Mouse (Mus musculus) neutrophil, adult 5-6 weeks (primary cell): ENCODE data around the gene Sirt3. TPM values are rescaled to one million over a fixed set of nuclear protein-coding genes. Genes with fewer than 3 reads are reported as not detected.

Experiments used
- ATAC-seq: fragments of 151-379, 151-347 bp; 2 replicates; pipeline ENCODE4 v1.8.0; 2017; ENCODE audit warnings: mild to moderate bottlenecking, moderate TSS enrichment; ENCODE audit not compliant: insufficient number of reproducible peaks, poor library complexity, low FRiP score, severe bottlenecking; ENCODE audit errors: extremely low read depth
- total RNA-seq: library from RNA; stranded (forward); fragments of 200-1000 nt; gene quantifications from 2 replicates; pipeline ENCODE4 v1.2.3, GENCODE M21; 2017

Sirt3 gene
- total RNA-seq = 14.5 and 20.1 TPM in 2 replicates

- peak; percentile 90 for ATAC-seq
Measured at GRCm38 (mm10) chr7:140881696-140882468, at the start of gene Sirt3, which contains the start of gene Psmd13. Sirt3 (minus strand) TSS chr7:140882309. Psmd13 (plus strand) TSS chr7:140881968.

GRCm38 (mm10) chr7:140927181-140927580, 45.1 kb upstream of the Sirt3 start:
- ATAC-seq = no peak

GRCm38 (mm10) chr7:140923070-140923775, 41.1 kb upstream of the Sirt3 start:
- no peak for ATAC-seq

- ATAC-seq = no peak
Measured at GRCm38 (mm10) chr7:140922398-140923069, 40.4 kb upstream of the Sirt3 start.

- no peak for ATAC-seq
Measured at GRCm38 (mm10) chr7:140921225-140921975, 39.3 kb upstream of the Sirt3 start.

- ATAC-seq = no peak
Measured at GRCm38 (mm10) chr7:140920418-140921029, 38.4 kb upstream of the Sirt3 start, which contains the start of gene Nlrp6. Nlrp6 (plus strand) TSS chr7:140920902.

- no peak for ATAC-seq
Measured at GRCm38 (mm10) chr7:140919911-140920310, 37.8 kb upstream of the Sirt3 start.

GRCm38 (mm10) chr7:140914031-140914690, 32.1 kb upstream of the Sirt3 start:
- no peak for ATAC-seq

GRCm38 (mm10) chr7:140912846-140913482, 30.9 kb upstream of the Sirt3 start:
- ATAC-seq = no peak

GRCm38 (mm10) chr7:140912293-140912692, 30.2 kb upstream of the Sirt3 start:
- no peak for ATAC-seq

GRCm38 (mm10) chr7:140908634-140909107, 26.6 kb upstream of the Sirt3 start:
- ATAC-seq = peak; percentile 84

- no peak for ATAC-seq
Measured at GRCm38 (mm10) chr7:140908181-140908580, 26.1 kb upstream of the Sirt3 start.

GRCm38 (mm10) chr7:140907697-140908096, 25.6 kb upstream of the Sirt3 start:
- no peak for ATAC-seq

- no peak for ATAC-seq
Measured at GRCm38 (mm10) chr7:140907131-140907530, 25.0 kb upstream of the Sirt3 start.

GRCm38 (mm10) chr7:140905642-140906081, 23.6 kb upstream of the Sirt3 start:
- no peak for ATAC-seq

GRCm38 (mm10) chr7:140903212-140903611, 21.1 kb upstream of the Sirt3 start:
- peak; percentile 53 for ATAC-seq
